Mouse (Mus musculus): ENCODE measurements around the gene Nfkbib. TPM values are rescaled to one million over a fixed set of nuclear protein-coding genes. Genes with fewer than 3 reads are reported as not detected.

Nfkbib gene
- polyA plus RNA-seq, 1 experiment from 2014 or later: 62.1 TPM

- peak overlapping the region; percentile 98 for H3K4me2 ChIP-seq (ENCODE audit: low read length)
- H3K4me1 ChIP-seq (replicated peaks; ENCODE audit: control insufficient read depth, insufficient read depth, low read length): peaks cover 33% of the 10 kb centered on the region
- ATAC-seq: peak; percentile 92
Measured at GRCm38 (mm10) chr7:28810107-28811066, 43.1 kb upstream of the Nfkbib start.

GRCm38 (mm10) chr7:28809401-28810089 lies 42.2 kb upstream of the Nfkbib start:
- Histone ChIP-seq H3K36me3 (ENCODE audit: control insufficient read depth, insufficient read depth) (peaks cover 15% of the 10 kb centered on the region), H3K9ac (replicated peaks; ENCODE audit: low read depth, low read length) (peak overlapping the region; percentile 98), H3K4me3 (replicated peaks; ENCODE audit: low read length) (peak overlapping the region; percentile 92), H3K9me3 (ENCODE audit: control insufficient read depth, low read length) (no peaks in the 10 kb centered on the region), H3K27ac (ENCODE audit: low read length) (peak overlapping the region; percentile 99), H3K4me2 (ENCODE audit: low read length) (peak overlapping the region; percentile 98), H3K4me1 (replicated peaks; ENCODE audit: control insufficient read depth, insufficient read depth, low read length) (peaks cover 33% of the 10 kb centered on the region), H3K27me3 (replicated peaks; ENCODE audit: control insufficient read depth, insufficient read depth, low read length) (no peaks in the 10 kb centered on the region)
- 0 out of 2 replicates have a peak, but pooled peaks have one; percentile 6 for ATAC-seq
- under 1% methylated on average over 35 of the region's 35 CpGs for WGBS

More at GRCm38 (mm10) chr7:28810107-28811066, 43.1 kb upstream of the Nfkbib start:
- Histone ChIP-seq H3K9me3 (ENCODE audit: control insufficient read depth, low read length) (no peaks in the 10 kb centered on the region), H3K9ac (replicated peaks; ENCODE audit: low read depth, low read length) (peak overlapping the region; percentile 98), H3K27ac (ENCODE audit: low read length) (peak overlapping the region; percentile 99), H3K4me3 (replicated peaks; ENCODE audit: low read length) (peak overlapping the region; percentile 92), H3K36me3 (ENCODE audit: control insufficient read depth, insufficient read depth) (peaks cover 22% of the 10 kb centered on the region), H3K27me3 (replicated peaks; ENCODE audit: control insufficient read depth, insufficient read depth, low read length) (no peaks in the 10 kb centered on the region)
- WGBS: under 1% methylated on average over 62 of the region's 70 CpGs

GRCm38 (mm10) chr7:28808957-28809393 lies 41.7 kb upstream of the Nfkbib start:
- Histone ChIP-seq H3K27ac (ENCODE audit: low read length) (peak overlapping the region; percentile 99), H3K4me3 (replicated peaks; ENCODE audit: low read length) (peak overlapping the region; percentile 92), H3K27me3 (replicated peaks; ENCODE audit: control insufficient read depth, insufficient read depth, low read length) (no peaks in the 10 kb centered on the region), H3K9ac (replicated peaks; ENCODE audit: low read depth, low read length) (peak overlapping the region; percentile 98), H3K9me3 (ENCODE audit: control insufficient read depth, low read length) (no peaks in the 10 kb centered on the region), H3K4me2 (ENCODE audit: low read length) (peak overlapping the region; percentile 98), H3K36me3 (ENCODE audit: control insufficient read depth, insufficient read depth) (peaks cover 10% of the 10 kb centered on the region), H3K4me1 (replicated peaks; ENCODE audit: control insufficient read depth, insufficient read depth, low read length) (peaks cover 33% of the 10 kb centered on the region)
- WGBS: 0% methylated on average over 21 of the region's 32 CpGs
- ATAC-seq: peak; percentile 43

- no peaks in the 10 kb centered on the region for H3K9me3 ChIP-seq (ENCODE audit: control insufficient read depth, low read length)
- peaks cover 4% of the 10 kb centered on the region for H3K36me3 ChIP-seq (ENCODE audit: control insufficient read depth, insufficient read depth)
- ATAC-seq: peak; percentile 2
- H3K27me3 ChIP-seq (replicated peaks; ENCODE audit: control insufficient read depth, insufficient read depth, low read length): no peaks in the 10 kb centered on the region
- peak within 1 kb of the TSS; percentile 98 for H3K4me2 ChIP-seq (ENCODE audit: low read length)
- H3K4me3 ChIP-seq (replicated peaks; ENCODE audit: low read length): peak within 1 kb of the TSS; percentile 92
- H3K9ac ChIP-seq (replicated peaks; ENCODE audit: low read depth, low read length): peak within 1 kb of the TSS; percentile 98
- WGBS: 3% methylated on average over 28 of the region's 35 CpGs
- peak within 1 kb of the TSS; percentile 99 for H3K27ac ChIP-seq (ENCODE audit: low read length)
- H3K4me1 ChIP-seq (replicated peaks; ENCODE audit: control insufficient read depth, insufficient read depth, low read length): peaks cover 31% of the 10 kb centered on the region
Measured at GRCm38 (mm10) chr7:28808221-28808941, 41.1 kb upstream of the Nfkbib start, which contains the start of gene Hnrnpl. Gene Hnrnpl (plus strand): TSS chr7:28808541.

- peak overlapping the region; percentile 98 for H3K9ac ChIP-seq (replicated peaks; ENCODE audit: low read depth, low read length)
- 24% methylated on average over 6 of the region's 8 CpGs for WGBS
- no peaks in the 10 kb centered on the region for H3K9me3 ChIP-seq (ENCODE audit: control insufficient read depth, low read length)
- H3K4me1 ChIP-seq (replicated peaks; ENCODE audit: control insufficient read depth, insufficient read depth, low read length): peaks cover 30% of the 10 kb centered on the region
- peak overlapping the region; percentile 99 for H3K27ac ChIP-seq (ENCODE audit: low read length)
- H3K36me3 ChIP-seq (ENCODE audit: control insufficient read depth, insufficient read depth): no peaks in the 10 kb centered on the region
- peak overlapping the region; percentile 98 for H3K4me2 ChIP-seq (ENCODE audit: low read length)
- peak overlapping the region; percentile 92 for H3K4me3 ChIP-seq (replicated peaks; ENCODE audit: low read length)
- ATAC-seq: no peak
- no peaks in the 10 kb centered on the region for H3K27me3 ChIP-seq (replicated peaks; ENCODE audit: control insufficient read depth, insufficient read depth, low read length)
Measured at GRCm38 (mm10) chr7:28807641-28808220, 40.4 kb upstream of the Nfkbib start.

- Histone ChIP-seq H3K4me1 (replicated peaks; ENCODE audit: control insufficient read depth, insufficient read depth, low read length) (peaks cover 26% of the 10 kb centered on the region), H3K27ac (ENCODE audit: low read length) (no peak overlapping the region), H3K27me3 (replicated peaks; ENCODE audit: control insufficient read depth, insufficient read depth, low read length) (no peaks in the 10 kb centered on the region), H3K9me3 (ENCODE audit: control insufficient read depth, low read length) (no peaks in the 10 kb centered on the region), H3K9ac (replicated peaks; ENCODE audit: low read depth, low read length) (no peak overlapping the region), H3K4me2 (ENCODE audit: low read length) (no peak overlapping the region), H3K36me3 (ENCODE audit: control insufficient read depth, insufficient read depth) (no peaks in the 10 kb centered on the region), H3K4me3 (replicated peaks; ENCODE audit: low read length) (no peak overlapping the region)
- no peak for ATAC-seq
- WGBS: 82% methylated on average over 4 of the region's 4 CpGs
Measured at GRCm38 (mm10) chr7:28806869-28807268, 39.6 kb upstream of the Nfkbib start.

GRCm38 (mm10) chr7:28803756-28804155 lies 36.4 kb upstream of the Nfkbib start:
- no peaks in the 10 kb centered on the region for H3K36me3 ChIP-seq (ENCODE audit: control insufficient read depth, insufficient read depth)
- H3K9me3 ChIP-seq (ENCODE audit: control insufficient read depth, low read length): no peaks in the 10 kb centered on the region
- WGBS: 85% methylated on average over 4 of the region's 4 CpGs
- no peak overlapping the region for H3K4me3 ChIP-seq (replicated peaks; ENCODE audit: low read length)
- no peak overlapping the region for H3K4me2 ChIP-seq (ENCODE audit: low read length)
- ATAC-seq: no peak
- no peak overlapping the region for H3K27ac ChIP-seq (ENCODE audit: low read length)
- H3K4me1 ChIP-seq (replicated peaks; ENCODE audit: control insufficient read depth, insufficient read depth, low read length): peaks cover 21% of the 10 kb centered on the region
- H3K27me3 ChIP-seq (replicated peaks; ENCODE audit: control insufficient read depth, insufficient read depth, low read length): no peaks in the 10 kb centered on the region
- no peak overlapping the region for H3K9ac ChIP-seq (replicated peaks; ENCODE audit: low read depth, low read length)

GRCm38 (mm10) chr7:28802846-28803588 lies 35.7 kb upstream of the Nfkbib start:
- 19% methylated on average over 10 of the region's 10 CpGs for WGBS

More at GRCm38 (mm10) chr7:28802846-28803588, 35.7 kb upstream of the Nfkbib start:
- no peaks in the 10 kb centered on the region for H3K36me3 ChIP-seq (ENCODE audit: control insufficient read depth, insufficient read depth)
- peaks cover 16% of the 10 kb centered on the region for H3K4me1 ChIP-seq (replicated peaks; ENCODE audit: control insufficient read depth, insufficient read depth, low read length)
- H3K4me2 ChIP-seq (ENCODE audit: low read length): no peak overlapping the region
- no peak for ATAC-seq
- no peaks in the 10 kb centered on the region for H3K9me3 ChIP-seq (ENCODE audit: control insufficient read depth, low read length)
- H3K27ac ChIP-seq (ENCODE audit: low read length): peak overlapping the region; percentile 66; the same call in 1 of the 2 replicates
- no peak overlapping the region for H3K4me3 ChIP-seq (replicated peaks; ENCODE audit: low read length)
- no peak overlapping the region for H3K9ac ChIP-seq (replicated peaks; ENCODE audit: low read depth, low read length)
- H3K27me3 ChIP-seq (replicated peaks; ENCODE audit: control insufficient read depth, insufficient read depth, low read length): no peaks in the 10 kb centered on the region

Measured in forebrain, embryonic 16.5 days (tissue).